Mouse (Mus musculus): ENCODE data around the gene Gpx3. TPM values are rescaled to one million over a fixed set of nuclear protein-coding genes. Genes with fewer than 3 reads are reported as not detected.

Gene Gpx3
- total RNA-seq, 2 experiments from 2014 or later = 218 to 375 TPM

- no peak for DNase-seq (ENCODE audit: low spot score in 2 of 2)
These were observed 9.6 kb downstream of the Gpx3 start for GRCm38 (mm10) chr11:54911671-54912502.

- no peak for DNase-seq (ENCODE audit: low spot score in 2 of 2)
These were observed 10.5 kb downstream of the Gpx3 start for GRCm38 (mm10) chr11:54912503-54913316.

GRCm38 (mm10) chr11:54913841-54914240 is 11.6 kb downstream of the Gpx3 start:
- no peak for DNase-seq (ENCODE audit: low spot score in 2 of 2)

GRCm38 (mm10) chr11:54917461-54917860 is 15.2 kb downstream of the Gpx3 start:
- no peak for DNase-seq (ENCODE audit: low spot score in 2 of 2)

GRCm38 (mm10) chr11:54918273-54918672 is 16.0 kb downstream of the Gpx3 start:
- no peak for DNase-seq (ENCODE audit: low spot score in 2 of 2)

GRCm38 (mm10) chr11:54920127-54920972 is 18.1 kb downstream of the Gpx3 start:
- DNase-seq (ENCODE audit: low spot score in 2 of 2) = no peak

- no peak for DNase-seq (ENCODE audit: low spot score in 2 of 2)
These were observed 18.8 kb downstream of the Gpx3 start for GRCm38 (mm10) chr11:54920973-54921580.

GRCm38 (mm10) chr11:54921798-54922197 is 19.5 kb downstream of the Gpx3 start:
- DNase-seq (ENCODE audit: low spot score in 2 of 2) = no peak

GRCm38 (mm10) chr11:54922488-54922887 is 20.2 kb downstream of the Gpx3 start:
- no peak for DNase-seq (ENCODE audit: low spot score in 2 of 2)

- no peak for DNase-seq (ENCODE audit: low spot score in 2 of 2)
These were observed 21.9 kb downstream of the Gpx3 start for GRCm38 (mm10) chr11:54924145-54924544.

GRCm38 (mm10) chr11:54927346-54928140 is 25.3 kb downstream of the Gpx3 start:
- DNase-seq (ENCODE audit: low spot score in 2 of 2) = peak; percentile 64 to 72

- no peak for DNase-seq (ENCODE audit: low spot score in 2 of 2)
These were observed 26.0 kb downstream of the Gpx3 start for GRCm38 (mm10) chr11:54928219-54928618.

- no peak for DNase-seq (ENCODE audit: low spot score in 2 of 2)
These were observed 26.6 kb downstream of the Gpx3 start for GRCm38 (mm10) chr11:54928886-54929285.

GRCm38 (mm10) chr11:54929290-54929689 is 27.0 kb downstream of the Gpx3 start:
- no peak for DNase-seq (ENCODE audit: low spot score in 2 of 2)

- no peak for DNase-seq (ENCODE audit: low spot score in 2 of 2)
These were observed 27.5 kb downstream of the Gpx3 start for GRCm38 (mm10) chr11:54929744-54930143.

- DNase-seq (ENCODE audit: low spot score in 2 of 2) = peak in 1 of 2 experiments; percentile 62
These were observed 28.2 kb downstream of the Gpx3 start for GRCm38 (mm10) chr11:54930318-54930979.

- DNase-seq (ENCODE audit: low spot score in 2 of 2) = peak in 1 of 2 experiments; percentile 70
These were observed 29.3 kb downstream of the Gpx3 start for GRCm38 (mm10) chr11:54931405-54932093.

GRCm38 (mm10) chr11:54932540-54932939 is 30.3 kb downstream of the Gpx3 start:
- DNase-seq (ENCODE audit: low spot score in 2 of 2) = no peak

- no peak for DNase-seq (ENCODE audit: low spot score in 2 of 2)
These were observed 31.9 kb downstream of the Gpx3 start for GRCm38 (mm10) chr11:54934198-54934597.

Data from adrenal gland, adult 18-20 months (tissue).